ENCODE assay signal across 8 mouse cellular contexts in genomic region chr1:134234455-134235390, GRCm38 (mm10). TPM values are rescaled to one million over a fixed set of nuclear protein-coding genes. Genes with fewer than 3 reads are reported as not detected.
DNase-seq lines count a peak whose midpoint lies in the region; ATAC-seq and TF ChIP-seq lines count a peak whose summit lies in the region.

No protein-coding gene starts in this region.

- peak; percentile 45 for DNase-seq in urinary bladder, adult 2 months (ENCODE audit: low spot score)
- DNase-seq in urinary bladder, postnatal 4 days (ENCODE audit: low spot score in 2 of 2): no peak
- peak; percentile 60 for DNase-seq in embryonic facial prominence, embryonic 10.5 days (ENCODE audit: low spot score)
- DNase-seq in layer of hippocampus, adult 18-20 months (ENCODE audit: low spot score in 2 of 2): peak; percentile 67 to 83
- DNase-seq in liver, postnatal 0 days: peak; percentile 56
- peak; percentile 66 for DNase-seq in right cerebral cortex, postnatal 4 days
- no peak for DNase-seq in spleen, postnatal 10 days (ENCODE audit: low spot score in 2 of 2)

- H3K27me3 ChIP-seq in embryonic facial prominence, embryonic 10.5 days (replicated peaks; ENCODE audit: low read depth, poor library complexity, severe bottlenecking): peaks cover 86% of the 10 kb centered on the region
- peaks cover 20% of the 10 kb centered on the region for H3K27me3 ChIP-seq in heart, embryonic 16.5 days (ENCODE audit: control insufficient read depth, insufficient read depth, low read length)
- H3K27me3 ChIP-seq in liver, postnatal 0 days (ENCODE audit: insufficient read depth, low read length): peaks cover 26% of the 10 kb centered on the region

- no peak for TF ChIP-seq CTCF in liver, postnatal 0 days (IDR thresholded peaks at IDR 0.05; ENCODE audit: low read depth)

- TF ChIP-seq EP300 in liver, postnatal 0 days (IDR thresholded peaks at IDR 0.05; ENCODE audit: low read depth): no peak

- H3K4me3 ChIP-seq in embryonic facial prominence, embryonic 10.5 days: peak overlapping the region; percentile 64
- peak overlapping the region; percentile 54 for H3K4me3 ChIP-seq in heart, embryonic 16.5 days (ENCODE audit: low read length)
- H3K4me3 ChIP-seq in liver, postnatal 0 days (ENCODE audit: low read depth, low read length): peak overlapping the region; percentile 45

- peaks cover 39% of the 10 kb centered on the region for H3K4me1 ChIP-seq in embryonic facial prominence, embryonic 10.5 days
- peaks cover 51% of the 10 kb centered on the region for H3K4me1 ChIP-seq in heart, embryonic 16.5 days (ENCODE audit: control insufficient read depth, insufficient read depth, low read length)
- peaks cover 38% of the 10 kb centered on the region for H3K4me1 ChIP-seq in liver, postnatal 0 days (ENCODE audit: insufficient read depth)

- WGBS in embryonic facial prominence, embryonic 10.5 days: 1% methylated on average over 41 of the region's 41 CpGs
- 1% methylated on average over 41 of the region's 41 CpGs for WGBS in heart, embryonic 16.5 days
- 1% methylated on average over 40 of the region's 41 CpGs for WGBS in liver, postnatal 0 days (ENCODE audit: insufficient replicate concordance)

- peak; percentile 64 for ATAC-seq in heart, embryonic 16.5 days (replicated peaks; ENCODE audit: extremely low read depth, insufficient read depth, low FRiP score)
- ATAC-seq in liver, postnatal 0 days: peak; percentile 53

- peak overlapping the region; percentile 95 for H3K4me2 ChIP-seq in heart, embryonic 16.5 days (ENCODE audit: low read depth, low read length)
- peak overlapping the region; percentile 63 for H3K4me2 ChIP-seq in liver, postnatal 0 days (ENCODE audit: low read depth, low read length)

- H3K27ac ChIP-seq in embryonic facial prominence, embryonic 10.5 days (replicated peaks): peak overlapping the region; percentile 61; the same call in 1 of the 2 replicates
- H3K27ac ChIP-seq in heart, embryonic 16.5 days (ENCODE audit: low read length): peak overlapping the region; percentile 90
- H3K27ac ChIP-seq in liver, postnatal 0 days (ENCODE audit: low read depth): peak overlapping the region; percentile 81

- H3K9ac ChIP-seq in heart, embryonic 16.5 days (ENCODE audit: low read length): peak overlapping the region; percentile 67
- peak overlapping the region; percentile 58 for H3K9ac ChIP-seq in liver, postnatal 0 days (replicated peaks)

- no peaks in the 10 kb centered on the region for H3K36me3 ChIP-seq in embryonic facial prominence, embryonic 10.5 days (replicated peaks)
- no peaks in the 10 kb centered on the region for H3K36me3 ChIP-seq in heart, embryonic 16.5 days (ENCODE audit: control insufficient read depth, insufficient read depth)
- no peaks in the 10 kb centered on the region for H3K36me3 ChIP-seq in liver, postnatal 0 days (replicated peaks; ENCODE audit: insufficient read depth, low read length)

- no peaks in the 10 kb centered on the region for H3K9me3 ChIP-seq in embryonic facial prominence, embryonic 10.5 days
- no peaks in the 10 kb centered on the region for H3K9me3 ChIP-seq in heart, embryonic 16.5 days (replicated peaks; ENCODE audit: control insufficient read depth, low read length)
- H3K9me3 ChIP-seq in liver, postnatal 0 days (ENCODE audit: low read length): no peaks in the 10 kb centered on the region

RNA-seq across cellular contexts. Expression of gene Adora1, which starts 0.5 kb away (rescaled TPM):
- polyA plus RNA-seq in urinary bladder, adult 2 months (2012; rRNA removed): 6.2 and 7.2 TPM in 2 replicates
- 0.28 and 0.65 TPM in 2 replicates for polyA plus RNA-seq in embryonic facial prominence, embryonic 10.5 days (2016; fragmentation: Nextera tagmentation; extraction: Ambion mirVana)
- 26.7 and 30.0 TPM in 2 replicates for polyA plus RNA-seq in heart, embryonic 16.5 days (2015; fragmentation: Nextera tagmentation; extraction: Ambion mirVana)
- total RNA-seq in layer of hippocampus, adult 18-20 months (2021): 100 to 1,000 TPM; 212 to 220 TPM
- polyA plus RNA-seq in liver, postnatal 0 days (2015; fragmentation: Nextera tagmentation; extraction: Ambion mirVana): 6.4 and 8.3 TPM in 2 replicates

RNA-seq across cellular contexts. Expression of gene Mybph, which starts 41.5 kb away (rescaled TPM):
- 0.09 TPM in 1 of 2 replicates, not detected in the other for polyA plus RNA-seq in urinary bladder, adult 2 months (2012; rRNA removed)
- polyA plus RNA-seq in embryonic facial prominence, embryonic 10.5 days (2016; fragmentation: Nextera tagmentation; extraction: Ambion mirVana): 0.49 and 1.4 TPM in 2 replicates
- polyA plus RNA-seq in heart, embryonic 16.5 days (2015; fragmentation: Nextera tagmentation; extraction: Ambion mirVana): 0.64 and 0.96 TPM in 2 replicates
- not detected for total RNA-seq in layer of hippocampus, adult 18-20 months (2021)
- 0.14 TPM in 1 of 2 replicates, not detected in the other for polyA plus RNA-seq in liver, postnatal 0 days (2015; fragmentation: Nextera tagmentation; extraction: Ambion mirVana)

RNA-seq across cellular contexts. Expression of gene Chil1, which starts 52.7 kb away (rescaled TPM):
- 0.10 and 0.44 TPM in 2 replicates for polyA plus RNA-seq in urinary bladder, adult 2 months (2012; rRNA removed)
- polyA plus RNA-seq in embryonic facial prominence, embryonic 10.5 days (2016; fragmentation: Nextera tagmentation; extraction: Ambion mirVana): 0.96 and 0.99 TPM in 2 replicates
- 1.1 and 1.2 TPM in 2 replicates for polyA plus RNA-seq in heart, embryonic 16.5 days (2015; fragmentation: Nextera tagmentation; extraction: Ambion mirVana)
- total RNA-seq in layer of hippocampus, adult 18-20 months (2021): 10 to 100 TPM; 17.2 to 22.4 TPM
- 18.8 and 19.3 TPM in 2 replicates for polyA plus RNA-seq in liver, postnatal 0 days (2015; fragmentation: Nextera tagmentation; extraction: Ambion mirVana)

RNA-seq across cellular contexts. Expression of gene Myog, which starts 55.1 kb away (rescaled TPM):
- not detected in 2 replicates for polyA plus RNA-seq in urinary bladder, adult 2 months (2012; rRNA removed)
- polyA plus RNA-seq in embryonic facial prominence, embryonic 10.5 days (2016; fragmentation: Nextera tagmentation; extraction: Ambion mirVana): 0.62 and 3.1 TPM in 2 replicates
- polyA plus RNA-seq in heart, embryonic 16.5 days (2015; fragmentation: Nextera tagmentation; extraction: Ambion mirVana): 2.0 and 3.3 TPM in 2 replicates
- total RNA-seq in layer of hippocampus, adult 18-20 months (2021): not detected
- 0.64 TPM in 1 of 2 replicates, not detected in the other for polyA plus RNA-seq in liver, postnatal 0 days (2015; fragmentation: Nextera tagmentation; extraction: Ambion mirVana)

Comparison
In these comparisons a context has a peak if more than half of its experiments do, and no peak if none do; other contexts are left out.
1. DNase-seq: peak in urinary bladder, adult 2 months (single experiment), embryonic facial prominence, embryonic 10.5 days (single experiment), layer of hippocampus, adult 18-20 months (2 of 2), liver, postnatal 0 days (single experiment) and right cerebral cortex, postnatal 4 days (single experiment); none in urinary bladder, postnatal 4 days (0 of 2) and spleen, postnatal 10 days (0 of 2).
2. Peak in every context shown above with its lines, with median percentiles within 50 percentile points of each other: H3K27ac ChIP-seq and H3K4me3 ChIP-seq.